Mouse (Mus musculus) kidney, adult 8-10 months (tissue): ENCODE results near the gene Iffo1.

Source experiments
- DNase-seq, 2 experiments: peaks; one replicate each; pipeline ENCODE4 v3.0.0; 2022

Gene Iffo1

GRCm38 (mm10) chr6:125143128-125143527, 1.9 kb upstream of the Iffo1 start:
- DNase-seq = no peak

GRCm38 (mm10) chr6:125143904-125144303, 1.1 kb upstream of the Iffo1 start:
- DNase-seq = peak; percentile 45 to 50

GRCm38 (mm10) chr6:125145479-125145951, 474 bp downstream of the Iffo1 start:
- DNase-seq = no peak

- DNase-seq = no peak
Observed at GRCm38 (mm10) chr6:125146148-125146547, 1.1 kb downstream of the Iffo1 start.

- DNase-seq = peak in 1 of 2 experiments; percentile 31
Observed at GRCm38 (mm10) chr6:125146797-125147196, 1.8 kb downstream of the Iffo1 start.

GRCm38 (mm10) chr6:125147329-125147728, 2.3 kb downstream of the Iffo1 start:
- no peak for DNase-seq

- peak in 1 of 2 experiments; percentile 38 for DNase-seq
Observed at GRCm38 (mm10) chr6:125148251-125148925, 3.3 kb downstream of the Iffo1 start.

GRCm38 (mm10) chr6:125148926-125149568, 4.0 kb downstream of the Iffo1 start:
- peak; percentile 59 to 66 for DNase-seq

- DNase-seq = no peak
Observed at GRCm38 (mm10) chr6:125149569-125149950, 4.5 kb downstream of the Iffo1 start.

GRCm38 (mm10) chr6:125152212-125153017, 7.4 kb downstream of the Iffo1 start:
- DNase-seq = no peak

- DNase-seq = no peak
Observed at GRCm38 (mm10) chr6:125153018-125153389, 8.0 kb downstream of the Iffo1 start.

GRCm38 (mm10) chr6:125153682-125154081, 8.6 kb downstream of the Iffo1 start:
- no peak for DNase-seq

- no peak for DNase-seq
Observed at GRCm38 (mm10) chr6:125154550-125154949, 9.5 kb downstream of the Iffo1 start.

- no peak for DNase-seq
Observed at GRCm38 (mm10) chr6:125155262-125155661, 10.2 kb downstream of the Iffo1 start.

- DNase-seq = no peak
Observed at GRCm38 (mm10) chr6:125156491-125156890, 11.4 kb downstream of the Iffo1 start.

GRCm38 (mm10) chr6:125156903-125157614, 12.0 kb downstream of the Iffo1 start:
- peak in 1 of 2 experiments; percentile 31 for DNase-seq

GRCm38 (mm10) chr6:125158944-125159492, 14.0 kb downstream of the Iffo1 start:
- DNase-seq = no peak

- no peak for DNase-seq
Observed at GRCm38 (mm10) chr6:125159773-125160557, 14.9 kb downstream of the Iffo1 start.

- no peak for DNase-seq
Observed at GRCm38 (mm10) chr6:125160558-125160853, 15.5 kb downstream of the Iffo1 start.

GRCm38 (mm10) chr6:125160854-125161760, 16.1 kb downstream of the Iffo1 start:
- DNase-seq = peak; percentile 69 to 70

- DNase-seq = peak; percentile 56 to 65
Observed at GRCm38 (mm10) chr6:125161971-125162370, 16.9 kb downstream of the Iffo1 start.
